Mouse (Mus musculus): ENCODE measurements around the gene Trim71. TPM values are rescaled to one million over a fixed set of nuclear protein-coding genes. Genes with fewer than 3 reads are reported as not detected.

Trim71 gene
- total and polyA plus RNA-seq, 3 experiments, result not detected

GRCm38 (mm10) chr9:114468701-114469100 is 95.5 kb downstream of the Trim71 start:
- H3K36me3 ChIP-seq (ENCODE audit: control insufficient read depth in 1 of 2, insufficient read depth in 2 of 2, low read length in 2 of 2), result no peaks in the 10 kb centered on the region; a peak in 1 of 4 replicates
- no peak overlapping the region for H3K27ac ChIP-seq (ENCODE audit: control insufficient read depth, low read depth, low read length)
- no peaks in the 10 kb centered on the region for H3K4me1 ChIP-seq (ENCODE audit: control insufficient read depth in 1 of 2, insufficient read depth in 2 of 2, low read length in 2 of 2)
- TF ChIP-seq CHD2 (IDR thresholded peaks at IDR 0.05; ENCODE audit: low read length) (no peak), CTCF (IDR thresholded peaks at IDR 0.05 in 2 of 3, conservative IDR thresholded peaks at IDR 0.05 in 1 of 3; ENCODE audit: control insufficient read depth in 1 of 3, insufficient read depth in 1 of 3, low read depth in 2 of 3, low read length in 3 of 3, poor library complexity in 1 of 3, severe bottlenecking in 1 of 3) (peak; percentile 20 to 30 (median 20); a peak in 3 of 6 replicates)
- DNase-seq (ENCODE audit: low read depth, low spot score), result peak; percentile 11
- no peak overlapping the region for H3K9ac ChIP-seq (ENCODE audit: control insufficient read depth, low read depth, low read length, poor library complexity, severe bottlenecking)
- H3K79me2 ChIP-seq (ENCODE audit: control insufficient read depth, insufficient read depth, low read length, poor library complexity), result no peaks in the 10 kb centered on the region
- no peaks in the 10 kb centered on the region for H3K9me3 ChIP-seq (replicated peaks; ENCODE audit: insufficient read depth, low read length)
- H3K4me3 ChIP-seq (ENCODE audit: control insufficient read depth in 1 of 2, insufficient read depth in 1 of 2, low read depth in 2 of 2, low read length in 2 of 2), result no peak overlapping the region
- H3K27me3 ChIP-seq (ENCODE audit: control insufficient read depth in 1 of 2, insufficient read depth in 2 of 2, low read length in 2 of 2), result no peaks in the 10 kb centered on the region

- Histone ChIP-seq H3K4me3 (ENCODE audit: control insufficient read depth in 1 of 2, insufficient read depth in 1 of 2, low read depth in 2 of 2, low read length in 2 of 2) (no peak overlapping the region), H3K36me3 (ENCODE audit: control insufficient read depth in 1 of 2, insufficient read depth in 2 of 2, low read length in 2 of 2) (no peaks in the 10 kb centered on the region; a peak in 1 of 4 replicates), H3K27ac (ENCODE audit: control insufficient read depth, low read depth, low read length) (no peak overlapping the region)
These were observed 96.0 kb downstream of the Trim71 start for GRCm38 (mm10) chr9:114468217-114468616.

GRCm38 (mm10) chr9:114466871-114467270 is 97.3 kb downstream of the Trim71 start:
- no peaks in the 10 kb centered on the region for H3K79me2 ChIP-seq (ENCODE audit: control insufficient read depth, insufficient read depth, low read length, poor library complexity)
- TF ChIP-seq USF2 (IDR thresholded peaks at IDR 0.05; ENCODE audit: borderline replicate concordance in 1 of 2, insufficient read depth in 1 of 2, low read depth in 1 of 2, low read length in 2 of 2), result no peak
- TF ChIP-seq KAT2A (conservative IDR thresholded peaks at IDR 0.05; ENCODE audit: low read depth, low read length), result no peak
- no peak for TF ChIP-seq EP300 (IDR thresholded peaks at IDR 0.05; ENCODE audit: low read depth in 1 of 2, low read length in 2 of 2)
- TF ChIP-seq MAZ (IDR thresholded peaks at IDR 0.05; ENCODE audit: low read depth, low read length), result no peak
- no peak for TF ChIP-seq UBTF (IDR thresholded peaks at IDR 0.05; ENCODE audit: borderline replicate concordance, insufficient read depth, low read depth, low read length)
- TF ChIP-seq ZNF384 (IDR thresholded peaks at IDR 0.05; ENCODE audit: low read depth, low read length), result no peak
- no peak for TF ChIP-seq TCF12 (IDR thresholded peaks at IDR 0.05; ENCODE audit: low read depth, low read length)
- TF ChIP-seq RCOR1 (IDR thresholded peaks at IDR 0.05; ENCODE audit: low read depth, low read length), result no peak
- no peak for TF ChIP-seq MYC (IDR thresholded peaks at IDR 0.05; ENCODE audit: low read depth, low read length)
- no peak for TF ChIP-seq ZMIZ1 (IDR thresholded peaks at IDR 0.05; ENCODE audit: low read depth, low read length)
- TF ChIP-seq JUND (IDR thresholded peaks at IDR 0.05; ENCODE audit: low read depth, low read length), result no peak
- no peak for TF ChIP-seq RAD21 (IDR thresholded peaks at IDR 0.05; ENCODE audit: low read depth, low read length)
- no peak for TF ChIP-seq SIN3A (IDR thresholded peaks at IDR 0.05; ENCODE audit: low read length)
- no peak for TF ChIP-seq GABPA (IDR thresholded peaks at IDR 0.05; ENCODE audit: low read depth, low read length)
- no peak for TF ChIP-seq HCFC1 (IDR thresholded peaks at IDR 0.05; ENCODE audit: low read depth, low read length)
- no peak for DNase-seq (ENCODE audit: low read depth, low spot score)
- H3K27ac ChIP-seq (ENCODE audit: control insufficient read depth, low read depth, low read length), result no peak overlapping the region
- H3K36me3 ChIP-seq (ENCODE audit: control insufficient read depth in 1 of 2, insufficient read depth in 2 of 2, low read length in 2 of 2), result no peaks in the 10 kb centered on the region; a peak in 1 of 4 replicates
- H3K27me3 ChIP-seq (ENCODE audit: control insufficient read depth in 1 of 2, insufficient read depth in 2 of 2, low read length in 2 of 2), result no peaks in the 10 kb centered on the region
- no peak overlapping the region for H3K4me3 ChIP-seq (ENCODE audit: control insufficient read depth in 1 of 2, insufficient read depth in 1 of 2, low read depth in 2 of 2, low read length in 2 of 2)
- no peaks in the 10 kb centered on the region for H3K4me1 ChIP-seq (ENCODE audit: control insufficient read depth in 1 of 2, insufficient read depth in 2 of 2, low read length in 2 of 2)
- H3K9me3 ChIP-seq (replicated peaks; ENCODE audit: insufficient read depth, low read length), result no peaks in the 10 kb centered on the region
- no peak overlapping the region for H3K9ac ChIP-seq (ENCODE audit: control insufficient read depth, low read depth, low read length, poor library complexity, severe bottlenecking)

More at GRCm38 (mm10) chr9:114468217-114468616, 96.0 kb downstream of the Trim71 start:
- no peak for DNase-seq (ENCODE audit: low read depth, low spot score)
- H3K9me3 ChIP-seq (replicated peaks; ENCODE audit: insufficient read depth, low read length), result no peaks in the 10 kb centered on the region
- TF ChIP-seq POLR2AphosphoS5 (IDR thresholded peaks at IDR 0.05; ENCODE audit: borderline replicate concordance, low read depth, low read length) (no peak), HCFC1 (IDR thresholded peaks at IDR 0.05; ENCODE audit: low read depth, low read length) (no peak), MAX (IDR thresholded peaks at IDR 0.05; ENCODE audit: low read length) (no peak), RCOR1 (IDR thresholded peaks at IDR 0.05; ENCODE audit: low read depth, low read length) (no peak), NRF1 (IDR thresholded peaks at IDR 0.05; ENCODE audit: insufficient read depth, low read depth, low read length, poor library complexity, severe bottlenecking) (no peak), TBP (IDR thresholded peaks at IDR 0.05; ENCODE audit: low read depth, low read length) (no peak), USF1 (IDR thresholded peaks at IDR 0.05; ENCODE audit: low read depth, low read length) (no peak), RAD21 (IDR thresholded peaks at IDR 0.05; ENCODE audit: low read depth, low read length) (no peak), USF2 (IDR thresholded peaks at IDR 0.05; ENCODE audit: borderline replicate concordance in 1 of 2, insufficient read depth in 1 of 2, low read depth in 1 of 2, low read length in 2 of 2) (no peak), GABPA (IDR thresholded peaks at IDR 0.05; ENCODE audit: low read depth, low read length) (no peak), POLR2A (IDR thresholded peaks at IDR 0.05; ENCODE audit: control insufficient read depth in 1 of 2, insufficient read depth in 1 of 2, low read depth in 1 of 2, low read length in 2 of 2, poor library complexity in 1 of 2) (no peak), CHD2 (IDR thresholded peaks at IDR 0.05; ENCODE audit: low read length) (no peak)
- H3K9ac ChIP-seq (ENCODE audit: control insufficient read depth, low read depth, low read length, poor library complexity, severe bottlenecking), result no peak overlapping the region
- H3K79me2 ChIP-seq (ENCODE audit: control insufficient read depth, insufficient read depth, low read length, poor library complexity), result no peaks in the 10 kb centered on the region
- no peaks in the 10 kb centered on the region for H3K4me1 ChIP-seq (ENCODE audit: control insufficient read depth in 1 of 2, insufficient read depth in 2 of 2, low read length in 2 of 2)
- no peaks in the 10 kb centered on the region for H3K27me3 ChIP-seq (ENCODE audit: control insufficient read depth in 1 of 2, insufficient read depth in 2 of 2, low read length in 2 of 2)

All from MEL (cell line).